Mouse (Mus musculus): Measurements from ENCODE around the gene St6gal2. TPM values are rescaled to one million over a fixed set of nuclear protein-coding genes. Genes with fewer than 3 reads are reported as not detected.

The St6gal2 gene
- 5.1 and 7.7 TPM in 2 replicates for polyA plus RNA-seq (2016; fragmentation: Nextera tagmentation; extraction: Ambion mirVana)

DNA sequence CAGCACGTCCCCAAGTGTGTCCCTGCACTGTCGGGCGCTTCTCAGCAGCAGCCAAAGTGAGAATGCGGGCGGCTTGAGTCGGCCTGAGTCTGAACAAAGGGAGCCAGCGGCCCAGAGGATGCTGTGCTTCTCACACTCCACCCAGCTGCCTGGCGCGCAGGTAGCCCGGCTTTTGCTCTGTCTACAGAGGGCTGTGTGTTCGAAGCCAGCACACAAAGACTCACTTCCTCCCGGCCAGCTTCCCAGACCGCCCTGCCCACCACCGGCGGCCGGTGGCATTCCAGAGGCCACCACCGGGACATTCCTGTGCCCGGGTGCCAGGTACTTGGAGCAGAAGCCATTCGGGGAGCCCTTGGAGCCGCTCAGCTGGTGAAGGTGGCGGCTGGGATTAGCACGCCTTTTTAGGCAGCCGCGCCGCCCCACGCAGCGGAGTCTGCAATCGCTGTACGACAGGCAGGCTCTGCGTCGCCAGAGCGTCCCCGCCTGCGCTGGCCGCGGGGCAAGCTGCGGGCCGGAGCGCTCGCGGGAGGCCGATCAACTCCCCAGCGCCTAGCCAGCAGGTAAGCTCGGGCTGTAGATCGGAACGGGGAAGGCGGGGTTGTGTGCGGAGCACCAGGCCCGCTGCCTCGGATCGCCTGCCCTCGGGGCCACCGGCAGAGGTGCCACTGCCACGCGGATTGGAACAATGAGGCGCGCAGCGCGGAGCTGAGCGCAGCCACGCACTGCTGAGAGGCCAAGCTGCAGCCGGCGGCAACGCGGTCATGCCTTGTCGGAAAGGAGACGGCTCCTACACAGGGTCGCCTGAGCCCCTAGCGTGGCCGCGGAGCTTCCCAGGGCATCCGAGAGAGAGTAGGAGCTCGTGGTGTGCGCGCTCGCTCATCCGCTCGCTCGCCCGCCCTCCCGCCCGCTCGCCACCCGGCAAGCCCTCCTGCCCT, at the start of gene St6gal2:
Gene St6gal2, plus strand, starts transcription at position 133 of the 935 bp plus-strand sequence.
- peak within 1 kb of the TSS; percentile 93 for H3K27ac ChIP-seq
- peaks cover 31% of the 10 kb centered on the region for H3K27me3 ChIP-seq (ENCODE audit: low read depth, poor library complexity, severe bottlenecking)
- no peaks in the 10 kb centered on the region for H3K36me3 ChIP-seq
- WGBS = under 1% methylated on average over 84 of the region's 84 CpGs
- peak within 1 kb of the TSS; percentile 74 for H3K4me3 ChIP-seq
- H3K4me1 ChIP-seq = peaks cover 9% of the 10 kb centered on the region; the same call in 1 of the 2 replicates
- peak; percentile 82 for DNase-seq (ENCODE audit: low spot score)
- no peaks in the 10 kb centered on the region for H3K9me3 ChIP-seq (replicated peaks)

DNA sequence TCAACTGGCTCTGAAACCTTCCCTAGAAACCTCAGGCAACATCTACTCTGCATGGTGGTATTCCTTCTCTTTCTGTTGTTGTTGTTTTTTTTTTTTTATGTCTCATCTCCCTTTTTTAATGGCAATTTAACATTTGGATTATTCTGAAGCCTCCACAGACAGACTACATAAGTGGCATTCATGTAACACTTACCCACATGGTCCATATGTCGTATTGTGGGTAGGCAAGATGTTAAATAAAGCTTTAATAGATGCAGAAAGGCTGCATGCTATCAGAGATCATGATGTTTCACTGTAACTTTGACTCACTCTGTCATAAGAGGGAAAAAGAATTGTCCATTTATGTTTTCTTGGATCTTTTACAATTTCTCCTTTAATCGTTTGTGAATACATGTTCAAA, 39.1 kb upstream of the St6gal2 start:
- no peaks in the 10 kb centered on the region for H3K36me3 ChIP-seq
- DNase-seq (ENCODE audit: low spot score) = no peak
- H3K9me3 ChIP-seq (replicated peaks) = no peaks in the 10 kb centered on the region
- H3K27ac ChIP-seq = no peak overlapping the region
- no peaks in the 10 kb centered on the region for H3K27me3 ChIP-seq (ENCODE audit: low read depth, poor library complexity, severe bottlenecking)
- no peak overlapping the region for H3K4me3 ChIP-seq
- H3K4me1 ChIP-seq = no peaks in the 10 kb centered on the region
- 87% methylated on average over 2 of the region's 2 CpGs for WGBS

DNA sequence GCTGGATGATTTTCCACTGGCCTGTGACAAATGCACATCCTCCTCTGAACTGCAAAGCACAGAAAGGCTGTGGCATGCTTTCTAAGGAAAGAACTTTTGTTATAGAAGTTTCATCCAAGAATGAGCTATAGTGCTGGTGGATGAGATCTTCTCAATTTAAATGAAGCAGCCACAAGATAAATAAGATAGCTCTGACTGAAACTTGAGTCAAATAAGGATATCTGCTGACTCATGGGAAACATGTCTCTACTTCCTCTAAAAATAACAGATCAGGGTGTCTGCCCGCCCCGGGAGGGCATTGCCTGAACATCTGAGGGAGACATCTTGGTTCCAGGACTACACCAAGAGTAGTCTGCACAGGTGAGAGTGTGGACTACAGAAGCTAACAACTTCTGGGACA, 28.7 kb upstream of the St6gal2 start:
- Histone ChIP-seq H3K27ac (no peak overlapping the region), H3K4me3 (no peak overlapping the region), H3K9me3 (replicated peaks) (no peaks in the 10 kb centered on the region), H3K4me1 (no peaks in the 10 kb centered on the region), H3K27me3 (ENCODE audit: low read depth, poor library complexity, severe bottlenecking) (no peaks in the 10 kb centered on the region), H3K36me3 (no peaks in the 10 kb centered on the region)
- no peak for DNase-seq (ENCODE audit: low spot score)
- 92% methylated on average over 2 of the region's 2 CpGs for WGBS

DNA sequence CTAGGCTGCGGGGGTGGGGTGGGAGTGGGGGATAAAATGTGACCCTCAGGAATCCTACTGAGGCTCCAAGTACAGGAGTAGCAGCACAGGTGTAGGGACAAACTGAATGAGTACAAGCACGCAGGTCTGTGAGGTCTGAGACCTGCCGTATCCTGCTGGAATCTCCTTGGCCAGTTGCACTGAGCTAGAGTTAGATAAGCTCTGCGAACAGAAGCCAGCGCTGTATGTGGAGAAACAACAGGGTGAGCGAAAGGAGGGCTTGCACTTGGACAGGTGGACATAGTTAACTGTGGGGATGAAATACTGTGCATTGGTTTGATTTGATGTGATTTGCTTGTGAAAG, 974 bp downstream of the St6gal2 start:
- peaks cover 31% of the 10 kb centered on the region for H3K27me3 ChIP-seq (ENCODE audit: low read depth, poor library complexity, severe bottlenecking)
- H3K36me3 ChIP-seq = no peaks in the 10 kb centered on the region
- peaks cover 9% of the 10 kb centered on the region; the same call in 1 of the 2 replicates for H3K4me1 ChIP-seq
- H3K4me3 ChIP-seq = peak overlapping the region; percentile 74
- DNase-seq (ENCODE audit: low spot score) = no peak
- WGBS = 1% methylated on average over 6 of the region's 6 CpGs
- H3K9me3 ChIP-seq (replicated peaks) = no peaks in the 10 kb centered on the region
- peak overlapping the region; percentile 93 for H3K27ac ChIP-seq

DNA sequence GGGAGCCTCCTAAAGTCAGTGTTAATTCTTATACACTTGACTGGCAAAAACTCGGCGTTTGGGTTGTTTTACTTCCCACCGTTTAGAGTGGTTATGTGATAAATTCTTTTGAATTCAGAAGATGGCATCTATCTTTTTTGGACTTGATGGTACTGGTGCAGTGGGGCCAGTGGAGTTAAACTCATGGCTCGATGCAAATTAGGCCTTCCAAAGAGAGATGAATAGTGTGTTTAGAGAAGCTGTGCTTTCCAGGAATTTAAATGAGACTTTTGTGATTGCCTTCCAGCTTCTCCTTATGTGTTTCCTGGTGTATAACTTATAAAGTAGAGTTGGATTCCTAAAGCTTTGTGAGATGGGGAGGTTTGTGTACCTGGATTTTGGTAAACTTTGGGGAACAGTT, 1.5 kb downstream of the St6gal2 start:
- H3K9me3 ChIP-seq (replicated peaks) = no peaks in the 10 kb centered on the region
- WGBS = 42% methylated on average over 4 of the region's 4 CpGs
- no peak overlapping the region for H3K27ac ChIP-seq
- peaks cover 9% of the 10 kb centered on the region; the same call in 1 of the 2 replicates for H3K4me1 ChIP-seq
- DNase-seq (ENCODE audit: low spot score) = no peak
- H3K27me3 ChIP-seq (ENCODE audit: low read depth, poor library complexity, severe bottlenecking) = peaks cover 31% of the 10 kb centered on the region
- no peaks in the 10 kb centered on the region for H3K36me3 ChIP-seq
- H3K4me3 ChIP-seq = peak overlapping the region; percentile 74

DNA sequence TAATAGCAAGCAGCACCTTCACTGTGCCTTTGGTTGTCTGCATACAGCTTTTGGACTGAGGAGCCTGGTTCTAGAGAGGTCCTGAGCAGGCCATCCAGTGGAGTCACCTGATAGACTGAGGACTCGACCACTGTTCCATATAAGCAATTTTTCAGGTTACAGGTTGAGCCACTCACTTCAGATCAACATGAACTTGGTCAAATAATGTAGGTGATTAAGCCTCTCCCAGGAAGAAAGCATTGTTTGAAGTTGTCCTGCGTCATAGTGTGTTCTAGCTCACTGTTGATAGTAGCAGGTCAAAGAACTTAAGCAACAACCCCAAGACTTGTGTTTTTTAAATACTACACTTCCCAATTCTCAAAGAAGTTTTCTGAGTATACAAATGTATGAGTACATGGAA, 5.8 kb downstream of the St6gal2 start:
- no peak for DNase-seq (ENCODE audit: low spot score)
- peaks cover 18% of the 10 kb centered on the region for H3K27me3 ChIP-seq (ENCODE audit: low read depth, poor library complexity, severe bottlenecking)
- peaks cover 5% of the 10 kb centered on the region; the same call in 1 of the 2 replicates for H3K4me1 ChIP-seq
- H3K9me3 ChIP-seq (replicated peaks) = no peaks in the 10 kb centered on the region
- whole genome bisulfite sequencing = 84% methylated on average over 2 of the region's 2 CpGs
- H3K4me3 ChIP-seq = no peak overlapping the region
- H3K27ac ChIP-seq = no peak overlapping the region
- H3K36me3 ChIP-seq = no peaks in the 10 kb centered on the region

DNA sequence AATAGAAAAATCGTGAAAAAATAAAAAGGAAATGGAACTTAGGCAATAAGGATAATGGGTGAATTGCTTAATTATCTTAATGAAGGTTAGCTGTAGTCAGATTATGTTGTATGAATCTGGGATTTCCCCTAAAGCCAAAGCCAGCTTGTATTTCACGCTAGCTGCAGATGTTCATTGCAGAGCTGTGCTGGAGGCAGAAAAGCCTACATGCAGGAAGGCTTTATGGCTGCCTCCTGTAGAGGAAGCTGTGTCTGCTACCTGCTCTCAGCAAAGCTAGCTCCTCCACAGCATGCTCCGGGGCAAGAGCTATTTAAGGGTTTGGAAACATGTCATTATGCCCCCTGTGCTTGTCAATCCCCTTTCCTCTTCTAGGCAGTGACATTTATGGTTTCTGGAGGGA, 9.3 kb downstream of the St6gal2 start:
- H3K27me3 ChIP-seq (ENCODE audit: low read depth, poor library complexity, severe bottlenecking) = no peaks in the 10 kb centered on the region
- no peak overlapping the region for H3K27ac ChIP-seq
- WGBS = 51% methylated on average over 3 of the region's 3 CpGs
- no peak overlapping the region for H3K4me3 ChIP-seq
- no peak for DNase-seq (ENCODE audit: low spot score)
- no peaks in the 10 kb centered on the region for H3K9me3 ChIP-seq (replicated peaks)
- H3K36me3 ChIP-seq = no peaks in the 10 kb centered on the region
- H3K4me1 ChIP-seq = peaks cover 6% of the 10 kb centered on the region; the same call in 1 of the 2 replicates

DNA sequence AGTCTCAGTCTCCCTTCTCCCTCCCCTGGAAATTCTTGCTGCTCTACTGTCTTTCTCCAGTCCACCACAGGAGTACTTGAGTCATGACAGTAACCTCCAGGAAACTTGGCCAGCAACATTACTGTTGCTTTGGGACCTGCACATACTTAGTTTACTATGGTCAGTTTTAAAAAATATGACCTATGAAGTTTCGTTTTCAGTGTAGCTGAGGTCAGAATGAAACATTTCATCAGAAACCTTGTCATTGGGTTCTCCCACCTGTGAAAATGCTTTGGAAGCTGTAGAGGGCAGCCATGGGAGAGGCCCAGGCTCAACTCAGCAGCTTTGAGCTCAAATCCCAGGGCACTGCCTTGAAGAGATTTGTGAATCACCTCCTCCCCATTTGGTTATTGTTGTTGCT, 15.0 kb downstream of the St6gal2 start:
- H3K9me3 ChIP-seq (replicated peaks) = no peaks in the 10 kb centered on the region
- peaks cover 10% of the 10 kb centered on the region; the same call in 1 of the 2 replicates for H3K4me1 ChIP-seq
- H3K27me3 ChIP-seq (ENCODE audit: low read depth, poor library complexity, severe bottlenecking) = no peaks in the 10 kb centered on the region
- H3K36me3 ChIP-seq = no peaks in the 10 kb centered on the region
- 88% methylated on average over 1 of the region's 1 CpGs for WGBS
- no peak overlapping the region for H3K4me3 ChIP-seq
- DNase-seq (ENCODE audit: low spot score) = no peak
- H3K27ac ChIP-seq = no peak overlapping the region

DNA sequence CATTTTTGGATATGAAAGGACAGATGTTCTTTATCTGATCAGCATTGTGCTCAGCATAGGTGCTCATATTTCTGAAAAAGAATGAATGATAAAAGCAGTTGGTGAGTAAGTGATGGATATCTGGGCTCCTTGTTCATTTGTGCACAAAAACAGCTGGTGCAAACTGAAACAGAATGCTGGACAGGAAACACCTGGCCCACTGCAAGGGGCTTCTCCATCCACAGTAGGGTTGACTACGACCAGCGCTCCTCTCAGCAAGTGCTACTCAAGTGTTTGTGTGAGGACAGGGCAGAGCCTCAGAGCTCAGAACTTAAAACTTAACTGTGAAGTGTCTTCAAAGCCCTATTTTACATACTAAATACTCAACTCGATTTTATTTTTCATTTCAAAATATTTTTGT, 22.4 kb downstream of the St6gal2 start:
- no peak for DNase-seq (ENCODE audit: low spot score)
- WGBS = 73% methylated on average over 3 of the region's 3 CpGs
- no peak overlapping the region for H3K27ac ChIP-seq
- no peaks in the 10 kb centered on the region for H3K27me3 ChIP-seq (ENCODE audit: low read depth, poor library complexity, severe bottlenecking)
- H3K9me3 ChIP-seq (replicated peaks) = no peaks in the 10 kb centered on the region
- no peaks in the 10 kb centered on the region for H3K36me3 ChIP-seq
- no peak overlapping the region for H3K4me3 ChIP-seq
- no peaks in the 10 kb centered on the region for H3K4me1 ChIP-seq

DNA sequence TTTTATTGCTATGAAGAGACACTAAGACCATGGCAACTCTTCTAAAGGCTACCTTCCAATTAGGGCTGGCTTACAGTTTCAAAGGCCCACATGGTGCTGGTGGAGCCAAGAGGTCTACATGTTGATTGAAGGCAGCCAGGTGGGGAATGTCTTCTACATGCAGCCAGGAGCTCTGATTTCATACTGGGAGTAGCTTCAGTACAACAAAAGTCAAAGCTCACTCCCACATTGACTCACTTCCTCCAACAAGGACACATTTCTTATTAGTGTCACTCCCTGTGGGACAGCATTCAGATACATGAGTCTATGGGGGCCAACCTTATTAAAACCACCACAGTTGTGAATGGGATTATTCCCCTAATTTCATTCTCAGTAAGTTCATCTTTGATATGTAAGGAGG, 23.8 kb downstream of the St6gal2 start:
- DNase-seq (ENCODE audit: low spot score) = no peak
- H3K27ac ChIP-seq = no peak overlapping the region

DNA sequence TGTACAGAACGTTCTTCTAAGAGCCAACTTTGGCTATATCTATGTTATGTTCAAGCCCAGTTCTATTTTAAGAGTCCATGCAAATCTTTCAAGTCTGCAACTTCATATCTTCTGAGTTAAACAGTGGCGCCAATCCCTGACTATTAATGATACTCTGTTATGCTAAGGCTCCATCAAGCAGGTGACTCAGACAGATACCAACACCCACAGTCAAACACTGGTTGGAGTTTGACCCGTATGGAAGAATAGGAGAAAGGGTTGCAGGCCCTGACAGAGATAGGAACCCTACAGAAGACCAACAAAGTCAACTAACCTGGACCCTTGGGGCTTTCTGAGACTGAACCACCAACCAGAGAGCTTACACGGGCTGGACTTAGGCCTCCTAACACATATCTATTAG, 30.8 kb downstream of the St6gal2 start:
- Histone ChIP-seq H3K27ac (no peak overlapping the region), H3K4me1 (peaks cover 8% of the 10 kb centered on the region), H3K9me3 (replicated peaks) (no peaks in the 10 kb centered on the region), H3K4me3 (no peak overlapping the region), H3K27me3 (ENCODE audit: low read depth, poor library complexity, severe bottlenecking) (no peaks in the 10 kb centered on the region), H3K36me3 (no peaks in the 10 kb centered on the region)
- DNase-seq (ENCODE audit: low spot score) = no peak
- WGBS = 93% methylated on average over 4 of the region's 4 CpGs

More for the DNA sequence above, 23.8 kb downstream of the St6gal2 start:
- H3K9me3 ChIP-seq (replicated peaks) = no peaks in the 10 kb centered on the region
- no peaks in the 10 kb centered on the region for H3K4me1 ChIP-seq
- no peaks in the 10 kb centered on the region for H3K36me3 ChIP-seq
- no peaks in the 10 kb centered on the region for H3K27me3 ChIP-seq (ENCODE audit: low read depth, poor library complexity, severe bottlenecking)
- no peak overlapping the region for H3K4me3 ChIP-seq

DNA sequence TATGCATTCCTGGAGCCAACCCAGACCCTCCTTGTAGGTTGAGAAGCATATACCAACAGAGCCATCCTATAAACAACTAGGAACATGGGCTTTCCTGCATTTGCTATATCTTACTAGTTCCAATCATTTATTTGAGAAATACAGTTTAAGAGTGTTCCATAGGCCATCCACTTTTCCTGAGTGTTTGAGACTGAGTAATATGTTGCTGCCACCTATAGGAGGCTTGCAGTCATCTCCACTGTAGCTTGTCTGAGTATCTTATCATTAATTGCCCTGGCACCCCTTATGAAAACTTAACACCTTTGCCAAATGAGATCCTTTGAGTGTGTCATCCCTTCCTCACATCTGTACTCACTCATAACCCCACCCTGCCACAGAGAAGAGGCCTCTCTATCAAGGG, 32.2 kb downstream of the St6gal2 start:
- no peaks in the 10 kb centered on the region for H3K27me3 ChIP-seq (ENCODE audit: low read depth, poor library complexity, severe bottlenecking)
- peaks cover under 1% of the 10 kb centered on the region; the same call in 1 of the 2 replicates for H3K36me3 ChIP-seq
- DNase-seq (ENCODE audit: low spot score) = no peak
- no peak overlapping the region for H3K27ac ChIP-seq
- peaks cover 8% of the 10 kb centered on the region for H3K4me1 ChIP-seq
- H3K4me3 ChIP-seq = no peak overlapping the region
- H3K9me3 ChIP-seq (replicated peaks) = no peaks in the 10 kb centered on the region

DNA sequence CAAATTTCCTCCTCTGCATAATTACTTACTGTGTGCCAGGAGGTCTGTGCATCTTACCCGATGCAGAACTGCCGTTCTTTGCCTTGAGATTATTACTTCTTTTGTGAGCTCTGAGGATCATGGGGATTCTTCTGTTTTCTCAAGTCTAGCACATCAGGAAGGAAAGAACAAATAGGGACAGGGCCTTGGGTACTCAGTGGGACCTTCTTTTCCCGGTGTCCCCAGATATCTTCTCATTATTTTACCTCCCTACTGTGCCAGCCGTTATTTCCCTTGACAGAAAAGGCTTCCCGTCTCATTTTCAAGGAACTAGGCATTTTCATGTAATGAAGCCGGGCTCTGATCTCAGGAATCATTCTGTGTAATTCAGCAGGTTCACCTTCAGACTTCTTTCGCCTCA, 34.2 kb downstream of the St6gal2 start:
- no peaks in the 10 kb centered on the region for H3K27me3 ChIP-seq (ENCODE audit: low read depth, poor library complexity, severe bottlenecking)
- WGBS = 72% methylated on average over 7 of the region's 7 CpGs
- H3K9me3 ChIP-seq (replicated peaks) = no peaks in the 10 kb centered on the region
- H3K4me1 ChIP-seq = peaks cover 8% of the 10 kb centered on the region
- DNase-seq (ENCODE audit: low spot score) = no peak
- peaks cover 6% of the 10 kb centered on the region; the same call in 1 of the 2 replicates for H3K36me3 ChIP-seq
- H3K4me3 ChIP-seq = no peak overlapping the region
- H3K27ac ChIP-seq = no peak overlapping the region
